Mouse (Mus musculus) embryonic facial prominence, embryonic 12.5 days (tissue): ENCODE measurements around the gene Kcne3. TPM values are rescaled to one million over a fixed set of nuclear protein-coding genes. Genes with fewer than 3 reads are reported as not detected.

ENCODE experiments used
- ATAC-seq: fragments of 200-750 bp; cut with Nextera tagmentation; 2 replicates; pipeline ENCODE4 v1.8.0; 2017; ENCODE audit not compliant: insufficient number of reproducible peaks, insufficient read depth, low FRiP score, low TSS enrichment
- H3K27ac ChIP-seq: fragments of 300-500 bp; sonication (generic); 2 replicates; pipeline ENCODE4 v1.5.1; 2016; ENCODE audit warnings: mild to moderate bottlenecking
- H3K27me3 ChIP-seq: fragments of 300-500 bp; sonication (generic); 2 replicates; pipeline ENCODE4 v1.6.1; 2016; ENCODE audit warnings: mild to moderate bottlenecking, moderate library complexity
- H3K36me3 ChIP-seq: fragments of 300-500 bp; sonication (generic); 2 replicates; pipeline ENCODE4 v1.6.1; 2016; ENCODE audit warnings: mild to moderate bottlenecking
- H3K4me1 ChIP-seq: fragments of 300-500 bp; sonication (generic); 2 replicates; pipeline ENCODE4 v1.6.1; 2016
- H3K4me2 ChIP-seq: fragments of 300-500 bp; sonication (generic); replicated peaks from 2 replicates; pipeline ENCODE4 v1.6.1; 2016; ENCODE audit warnings: mild to moderate bottlenecking, moderate library complexity
- H3K4me3 ChIP-seq: fragments of 300-500 bp; sonication (generic); 2 replicates; pipeline ENCODE4 v1.5.1; 2016; ENCODE audit warnings: mild to moderate bottlenecking
- H3K9ac ChIP-seq: fragments of 300-500 bp; sonication (generic); 2 replicates; pipeline ENCODE4 v1.6.1; 2016; ENCODE audit warnings: mild to moderate bottlenecking, moderate library complexity
- H3K9me3 ChIP-seq: fragments of 300-500 bp; sonication (generic); 2 replicates; pipeline ENCODE4 v1.6.1; 2016; ENCODE audit warnings: mild to moderate bottlenecking, moderate library complexity
- WGBS: fragments of 180-500 bp; shearing (Covaris S2); methylation state at CpG from one replicate; pipeline ENCODE4 v1.1.7; 2016; 5-methylcytosine and 5-hydroxymethylcytosine counted together
- polyA plus RNA-seq: library from polyadenylated mRNA; unstranded; fragments of >200 nt; fragmentation: Nextera tagmentation; extraction: Ambion mirVana; gene quantifications from 2 replicates; pipeline ENCODE4 v1.2.1, GENCODE M21; 2016

Kcne3 gene
- polyA plus RNA-seq, 1 experiment from 2014 or later: 13.3 TPM

DNA sequence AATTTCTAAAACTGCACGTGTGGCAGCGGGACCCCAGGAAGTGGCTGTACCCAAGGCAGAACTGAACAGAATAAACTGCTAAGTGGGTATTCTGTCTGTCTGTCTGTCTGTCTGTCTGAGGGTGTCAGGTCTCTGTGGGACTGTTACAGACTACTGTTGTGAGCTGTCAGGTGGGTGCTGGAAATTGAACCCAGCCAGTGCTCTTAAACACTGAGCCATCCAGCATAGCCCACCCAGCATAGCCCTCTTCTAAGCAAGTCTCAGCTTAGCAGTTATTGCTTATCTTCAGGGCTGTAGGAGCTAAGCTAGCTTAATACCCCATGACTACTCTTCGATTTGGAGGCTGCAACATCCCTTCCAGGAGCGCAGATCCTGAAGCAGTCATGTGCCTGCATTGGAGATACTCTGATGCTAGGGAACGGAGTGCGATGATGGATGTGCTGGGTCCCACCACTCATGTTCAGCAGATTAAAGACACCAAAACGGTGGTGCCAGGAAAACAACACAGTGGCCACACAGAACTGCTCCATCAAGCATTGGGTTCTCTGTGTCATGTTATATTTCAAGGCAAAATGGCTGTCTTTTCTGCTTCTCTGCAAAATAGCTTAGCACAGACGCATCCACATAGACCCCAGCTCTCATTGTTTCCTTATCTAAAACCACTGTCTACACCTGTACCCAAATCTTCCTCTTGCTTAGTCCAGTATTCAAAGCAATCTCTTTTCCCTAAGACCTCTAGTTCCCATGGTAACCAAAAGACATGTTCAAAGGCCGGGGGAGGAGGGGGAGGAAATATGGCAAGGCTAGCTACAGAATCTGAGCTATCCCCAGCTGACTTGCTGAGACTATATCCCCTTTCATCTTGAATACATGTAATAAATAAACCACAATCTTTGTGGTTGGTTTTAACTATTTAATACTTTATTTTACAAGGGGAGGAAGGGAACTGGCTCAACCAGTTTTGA lies 40.6 kb downstream of the Kcne3 start:
- Histone ChIP-seq H3K27ac (no peak overlapping the region), H3K27me3 (no peaks in the 10 kb centered on the region; the same call in 1 of the 2 replicates), H3K4me3 (no peak overlapping the region), H3K4me2 (no peak overlapping the region), H3K9ac (no peak overlapping the region), H3K9me3 (no peaks in the 10 kb centered on the region), H3K4me1 (no peaks in the 10 kb centered on the region), H3K36me3 (no peaks in the 10 kb centered on the region)
- 78% methylated on average over 9 of the region's 9 CpGs for WGBS
- ATAC-seq: no peak

DNA sequence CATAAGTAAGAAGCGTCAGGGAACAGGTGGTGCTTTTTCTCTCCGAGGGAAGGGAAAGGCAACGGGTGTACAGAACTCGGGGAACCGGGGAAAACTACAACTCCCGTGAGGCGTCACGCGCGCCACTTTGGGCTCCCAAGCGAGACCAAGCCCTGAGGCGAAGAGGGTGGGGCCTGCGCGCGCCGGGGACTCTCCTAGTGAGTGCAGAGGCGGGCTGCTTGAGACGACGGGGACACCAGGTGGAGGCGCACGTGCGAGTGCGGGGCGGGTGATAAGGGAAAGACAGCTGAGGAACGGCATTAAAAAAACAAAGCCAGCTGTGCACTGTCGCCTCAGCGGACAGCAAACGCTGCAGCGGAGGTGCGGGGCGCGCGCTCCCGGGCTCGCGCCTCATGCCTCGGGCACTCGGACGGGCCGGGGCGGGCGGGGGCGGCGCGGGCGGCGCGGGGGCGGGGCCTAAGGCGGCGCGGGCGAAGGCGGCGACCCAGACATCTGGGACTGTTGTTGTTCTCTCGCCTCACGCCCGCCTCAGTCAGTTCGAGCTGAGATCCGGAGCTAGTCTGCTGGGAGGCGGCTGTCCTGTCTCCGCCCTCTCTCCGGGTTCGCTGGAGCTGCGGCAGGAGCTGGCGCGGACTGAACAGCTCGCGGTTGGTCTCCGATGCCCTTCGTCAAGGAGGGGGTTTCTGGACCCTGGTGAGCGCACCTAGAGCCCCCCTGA lies 51.0 kb downstream of the Kcne3 start, which contains the start of gene Pgm2l1:
Gene Pgm2l1 (plus strand): TSS at position 237 of the 718 bp plus-strand sequence.
- Histone ChIP-seq H3K27ac (peak within 1 kb of the TSS; percentile 83), H3K4me2 (peak within 1 kb of the TSS; percentile 68), H3K4me1 (peaks cover 6% of the 10 kb centered on the region; the same call in 1 of the 2 replicates), H3K9ac (peak within 1 kb of the TSS; percentile 52), H3K36me3 (no peaks in the 10 kb centered on the region), H3K27me3 (no peaks in the 10 kb centered on the region), H3K9me3 (no peaks in the 10 kb centered on the region), H3K4me3 (peak within 1 kb of the TSS; percentile 58)
- peak; percentile 97 for ATAC-seq
- under 1% methylated on average over 72 of the region's 72 CpGs for WGBS

DNA sequence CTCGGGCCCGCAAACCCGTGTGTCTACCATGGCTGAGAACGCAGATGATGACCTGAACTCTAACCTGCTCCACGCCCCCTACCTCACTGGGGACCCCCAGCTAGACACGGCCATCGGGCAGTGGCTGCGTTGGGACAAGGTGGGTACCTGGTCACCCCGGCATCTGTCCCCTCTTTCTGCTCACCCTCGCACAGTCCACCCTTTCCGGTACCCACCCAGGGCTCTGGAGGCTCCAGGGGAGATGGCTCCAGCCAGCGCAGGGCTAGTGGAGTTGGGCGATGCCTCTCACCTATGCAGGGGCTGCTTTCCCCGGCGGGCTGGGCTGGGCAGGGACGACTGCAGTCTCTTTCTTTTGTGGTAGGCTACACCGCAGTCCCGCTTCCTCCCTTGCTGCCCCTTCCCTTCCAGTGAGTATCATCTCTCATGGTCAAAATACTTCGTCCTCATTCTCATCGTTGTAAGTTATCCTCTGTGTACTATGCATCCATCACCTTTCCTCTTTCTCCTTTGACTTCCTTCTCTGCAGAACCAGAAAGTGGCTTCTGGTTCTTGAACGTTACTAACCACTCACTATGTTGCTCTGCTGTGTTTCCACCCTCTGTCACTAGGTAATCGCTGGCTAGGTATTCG lies 51.7 kb downstream of the Kcne3 start:
- WGBS: under 1% methylated on average over 23 of the region's 23 CpGs
- ATAC-seq: peak; percentile 62
- Histone ChIP-seq H3K27me3 (no peaks in the 10 kb centered on the region), H3K27ac (peak overlapping the region; percentile 83), H3K9ac (peak overlapping the region; percentile 52), H3K36me3 (no peaks in the 10 kb centered on the region), H3K4me2 (peak overlapping the region; percentile 68), H3K4me1 (peaks cover 6% of the 10 kb centered on the region; the same call in 1 of the 2 replicates), H3K4me3 (peak overlapping the region; percentile 58), H3K9me3 (no peaks in the 10 kb centered on the region)

DNA sequence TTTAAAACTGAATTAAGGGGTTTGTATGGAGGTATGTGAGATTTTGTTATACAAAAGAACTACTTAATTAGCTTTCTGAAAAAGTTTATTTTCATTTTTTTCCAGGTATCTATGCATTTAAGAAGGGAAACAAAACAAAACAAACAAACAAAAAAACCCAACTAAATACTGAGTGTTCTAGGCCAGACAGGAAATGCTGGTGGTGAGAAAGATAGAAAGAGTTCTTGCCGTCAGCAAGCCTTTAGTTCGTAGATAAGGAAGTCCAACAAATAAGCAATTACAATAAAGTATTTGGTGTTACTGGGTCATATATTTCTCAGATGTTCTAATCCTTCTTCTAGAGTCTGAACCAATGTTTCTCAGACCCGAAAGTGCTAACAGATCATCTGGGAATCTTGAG lies 52.7 kb downstream of the Kcne3 start:
- peaks cover 6% of the 10 kb centered on the region; the same call in 1 of the 2 replicates for H3K4me1 ChIP-seq
- peak overlapping the region; percentile 68 for H3K4me2 ChIP-seq
- no peaks in the 10 kb centered on the region for H3K36me3 ChIP-seq
- H3K9me3 ChIP-seq: no peaks in the 10 kb centered on the region
- no peak overlapping the region for H3K27ac ChIP-seq
- H3K4me3 ChIP-seq: peak overlapping the region; percentile 58
- H3K9ac ChIP-seq: no peak overlapping the region
- no peaks in the 10 kb centered on the region for H3K27me3 ChIP-seq
- WGBS: 63% methylated on average over 3 of the region's 3 CpGs
- ATAC-seq: no peak

DNA sequence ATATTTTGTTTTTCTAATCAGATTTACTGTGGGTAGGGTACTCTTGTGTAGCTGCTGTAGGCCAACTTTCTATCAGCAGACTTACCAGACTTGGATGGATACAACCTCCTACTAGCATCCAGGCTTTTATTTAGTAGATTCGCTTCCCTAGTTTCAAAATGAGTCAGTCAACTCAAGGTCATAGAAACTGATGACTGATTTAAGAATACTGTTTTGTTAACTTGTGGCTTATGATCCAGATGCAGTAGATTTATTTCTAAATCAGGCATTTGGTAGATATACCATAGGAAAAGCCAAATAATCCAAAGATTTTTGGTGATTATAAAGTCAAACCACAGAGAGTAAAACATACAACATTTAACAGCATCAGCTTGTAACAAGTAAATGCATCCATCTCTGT lies 54.3 kb downstream of the Kcne3 start:
- Histone ChIP-seq H3K9me3 (no peaks in the 10 kb centered on the region), H3K9ac (no peak overlapping the region), H3K36me3 (no peaks in the 10 kb centered on the region), H3K4me3 (no peak overlapping the region), H3K27ac (no peak overlapping the region), H3K27me3 (no peaks in the 10 kb centered on the region), H3K4me2 (no peak overlapping the region), H3K4me1 (peaks cover 6% of the 10 kb centered on the region; the same call in 1 of the 2 replicates)
- WGBS: 88% methylated on average over 1 of the region's 1 CpGs
- ATAC-seq: no peak

DNA sequence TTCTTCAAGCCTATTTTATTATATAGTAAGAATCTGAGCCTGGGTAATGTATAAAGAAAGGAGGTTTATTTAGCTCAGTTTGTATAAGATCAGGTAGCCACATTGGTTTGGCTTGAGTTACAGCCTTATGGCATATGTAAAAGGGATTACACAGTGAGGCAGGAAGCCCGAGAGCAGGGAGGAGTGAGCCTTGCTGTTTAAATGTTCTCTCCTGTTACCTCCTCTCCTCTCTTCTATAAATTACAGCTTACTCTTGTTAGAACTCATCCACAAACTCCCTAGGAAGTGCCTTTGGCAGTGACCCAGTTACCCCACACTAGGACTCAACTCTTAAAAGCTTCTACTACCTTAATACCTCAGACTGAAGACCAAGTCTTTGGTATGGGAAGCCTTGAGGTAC lies 55.4 kb downstream of the Kcne3 start:
- 25% methylated on average over 1 of the region's 1 CpGs for WGBS
- H3K4me1 ChIP-seq: peaks cover 6% of the 10 kb centered on the region; the same call in 1 of the 2 replicates
- H3K36me3 ChIP-seq: no peaks in the 10 kb centered on the region
- H3K27me3 ChIP-seq: no peaks in the 10 kb centered on the region
- ATAC-seq: no peak
- no peak overlapping the region for H3K27ac ChIP-seq
- no peak overlapping the region for H3K4me2 ChIP-seq
- no peak overlapping the region for H3K9ac ChIP-seq
- no peaks in the 10 kb centered on the region for H3K9me3 ChIP-seq
- H3K4me3 ChIP-seq: no peak overlapping the region

DNA sequence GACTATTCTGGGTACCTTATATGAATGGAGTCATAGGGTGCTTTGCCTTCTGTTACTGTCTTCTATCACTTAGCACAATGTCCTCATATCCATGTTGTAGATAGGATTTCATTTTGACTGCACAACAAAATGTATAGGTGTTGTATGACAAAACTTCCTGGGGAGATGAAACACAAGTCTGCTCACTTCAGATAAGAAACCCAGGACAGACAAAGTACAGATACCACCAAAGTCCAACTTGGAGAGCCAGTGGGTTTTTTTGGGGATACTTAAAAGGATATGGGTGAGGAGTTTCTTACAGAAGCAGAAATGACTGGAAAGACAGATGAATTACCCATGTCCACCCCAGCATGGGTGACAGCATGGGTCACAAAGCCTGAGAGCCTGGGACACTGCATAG lies 57.4 kb downstream of the Kcne3 start:
- no peaks in the 10 kb centered on the region for H3K36me3 ChIP-seq
- peaks cover 1% of the 10 kb centered on the region; the same call in 1 of the 2 replicates for H3K4me1 ChIP-seq
- H3K9me3 ChIP-seq: no peaks in the 10 kb centered on the region
- no peak overlapping the region for H3K4me3 ChIP-seq
- ATAC-seq: no peak
- H3K4me2 ChIP-seq: no peak overlapping the region
- H3K9ac ChIP-seq: no peak overlapping the region
- no peaks in the 10 kb centered on the region for H3K27me3 ChIP-seq
- H3K27ac ChIP-seq: no peak overlapping the region

Other genes with a start within 250 kb of the Kcne3 start
- gene Rnf169, start 196.1 kb upstream of the Kcne3 start, polyA plus RNA-seq: 7.6 and 8.1 TPM in 2 replicates
- gene Chrdl2, start 170.3 kb upstream of the Kcne3 start, polyA plus RNA-seq: 1.2 and 1.7 TPM in 2 replicates
- 81.6 and 82.9 TPM in 2 replicates for gene Pold3, start 54.9 kb upstream of the Kcne3 start, polyA plus RNA-seq
- 26.8 and 29.7 TPM in 2 replicates for gene Lipt2, start 17.2 kb upstream of the Kcne3 start, polyA plus RNA-seq
- 5.0 and 6.8 TPM in 2 replicates for gene Pgm2l1, start 50.9 kb downstream of the Kcne3 start, polyA plus RNA-seq
- gene P4ha3, start 109.0 kb downstream of the Kcne3 start, polyA plus RNA-seq: 15.5 and 16.6 TPM in 2 replicates
- 32.6 and 33.8 TPM in 2 replicates for gene C2cd3, start 195.7 kb downstream of the Kcne3 start, polyA plus RNA-seq
- gene Ppme1, start 195.8 kb downstream of the Kcne3 start, polyA plus RNA-seq: 59.7 and 62.7 TPM in 2 replicates